In genomic region chr15:79681973-79682372, GRCm38 (mm10) we compare ENCODE assay signal across 1 mouse cellular context.
TF ChIP-seq lines count a peak whose summit lies in the region.

No protein-coding gene starts in this region.

TF ChIP-seq in MEL, 35 proteins besides CTCF, POLR2A, EP300 and RAD21 (continued from another document):
- TF ChIP-seq ZC3H11A (IDR thresholded peaks at IDR 0.05; ENCODE audit: low read depth, low read length), result no peak
- no peak for TF ChIP-seq JUND (IDR thresholded peaks at IDR 0.05; ENCODE audit: low read depth, low read length)
